Mouse (Mus musculus) left cerebral cortex, postnatal 36 days (tissue): ENCODE results near the gene Gm20449. TPM values are rescaled to one million over a fixed set of nuclear protein-coding genes. Genes with fewer than 3 reads are reported as not detected.
A peak's percentile ranks its signal among the peaks of the same experiment; 100 is the strongest.
"Not testable (repeated sequence)": the region's sequence is repeated elsewhere in the genome, so short reads cannot be mapped to it uniquely, and the experiment has no call there.

ENCODE experiments used
- DNase-seq, 2 experiments: peaks; one replicate each; pipeline ENCODE4 v3.0.0; 2021 to 2022; ENCODE audit warnings: low spot score in 2 of 2, mixed read lengths in 1 of 2
- intact Hi-C: fragments of 180-260 bp; cut with DNase I; formaldehyde crosslinking; loops from one replicate; pipeline ENCODE4 v1.15.1; 2025
- total RNA-seq, 2 experiments: library from RNA; stranded (reverse); gene quantifications; 2 replicates each; pipeline ENCODE4 v1.2.3; 2021

Gm20449 gene
- under 1 TPM in 1 of 2 experiments, not detected in 1; 0.17 TPM for total RNA-seq

DNA sequence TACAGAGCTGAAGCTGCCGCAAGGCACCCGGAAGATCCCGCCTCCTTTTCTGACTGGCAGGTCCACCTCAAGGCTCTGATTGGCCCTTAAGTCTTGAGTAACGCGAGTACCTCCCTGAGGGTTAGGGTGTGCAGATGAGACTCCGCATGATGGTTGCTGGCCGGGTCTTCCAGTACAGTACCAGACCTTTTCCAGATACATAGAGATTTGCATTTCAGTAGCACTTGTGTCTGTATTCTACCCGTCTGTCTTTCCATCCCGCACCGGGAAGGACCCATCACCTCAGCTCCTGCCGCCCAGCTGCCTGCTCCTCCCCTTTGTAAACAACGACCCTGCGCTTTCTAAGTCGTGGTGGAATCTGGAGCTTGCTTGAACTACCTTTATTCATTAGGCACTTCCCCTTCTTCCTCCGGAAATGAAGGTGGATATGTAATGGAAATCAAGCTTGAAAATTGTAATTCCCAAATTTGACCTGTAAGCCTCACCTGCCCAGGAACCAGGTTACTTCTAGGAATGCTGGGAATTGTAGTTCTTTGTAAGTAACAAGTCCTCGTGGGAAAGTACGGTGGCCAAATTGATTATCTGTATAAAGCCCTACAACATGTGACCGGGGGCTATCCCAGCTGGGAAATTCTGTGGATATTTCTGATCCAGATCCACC lies at the start of gene Gm20449, which contains the start of gene AW146154:
Gene Gm20449, minus strand, starts transcription at position 29 of the 661 bp plus-strand sequence.
Gene AW146154, minus strand, starts transcription at position 502 of the 661 bp plus-strand sequence.
- intact Hi-C loops = loop anchor here (1.0 to 10.0 kb wide), 5 partner anchors 99 to 1782 kb away; partner anchors contain the start of genes 2610021A01Rik, AI987944 and Zfp788
- peak; percentile 97 to 99 for DNase-seq

DNA sequence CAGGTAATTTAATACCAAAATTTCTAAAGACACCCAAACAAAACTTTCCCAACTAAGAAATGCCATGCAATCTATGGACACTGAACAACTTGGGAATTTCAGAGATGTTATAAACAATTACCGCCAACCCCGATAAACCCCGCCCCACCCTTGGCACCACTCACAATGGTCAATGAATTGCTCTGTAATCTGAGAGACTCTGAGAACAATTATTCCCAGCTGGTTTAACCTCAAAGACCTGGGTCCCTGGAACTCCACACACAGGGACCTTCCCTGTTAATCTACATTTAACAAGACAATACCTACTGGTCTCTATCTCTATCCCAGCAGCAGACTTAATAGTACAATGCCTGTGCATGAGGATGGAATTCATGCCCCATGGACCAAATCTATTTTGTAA lies 13.5 kb upstream of the Gm20449 start:
- intact Hi-C loops = no loop called here
- no peak for DNase-seq

DNA sequence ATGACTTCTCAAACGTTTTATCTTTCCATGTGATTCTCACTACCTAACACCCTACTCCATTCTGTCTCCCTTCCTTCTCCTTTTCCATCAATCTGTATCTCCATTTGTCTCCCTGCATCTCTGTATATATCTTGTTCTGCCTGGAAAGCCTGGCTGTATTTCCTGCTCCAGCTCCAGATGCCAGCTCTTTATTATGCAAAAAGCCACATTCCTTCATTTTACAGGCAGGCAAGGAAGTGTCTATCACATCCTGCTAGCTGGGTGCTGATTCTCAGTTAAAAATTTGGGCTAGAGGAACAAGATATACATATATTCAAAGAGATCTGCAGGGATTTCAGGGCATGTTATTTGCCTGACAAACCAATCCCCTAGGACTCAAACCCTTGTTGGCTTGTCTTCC lies 13.0 kb upstream of the Gm20449 start:
- intact Hi-C loops = no loop called here
- DNase-seq = no peak

DNA sequence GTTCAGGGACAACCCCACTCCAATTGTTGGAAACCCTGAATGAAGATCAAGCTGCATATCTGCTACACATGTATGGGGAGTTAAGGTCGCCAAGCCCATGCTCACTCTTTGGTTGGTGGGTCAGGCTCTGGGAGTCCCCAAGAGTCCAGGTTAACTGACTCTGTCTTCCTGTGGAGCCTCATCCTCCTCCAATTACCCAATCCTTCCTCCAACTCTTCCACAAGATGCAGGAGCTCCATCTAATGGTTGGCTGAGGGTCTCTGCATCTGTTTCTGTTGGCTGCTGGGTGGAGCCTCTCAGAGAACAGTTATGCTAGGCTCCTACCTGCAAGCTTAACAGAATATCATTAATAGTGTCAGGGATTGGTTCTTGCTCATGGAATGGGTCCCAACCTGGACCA lies 3.2 kb upstream of the Gm20449 start:
- intact Hi-C loops = loop anchor here (5.0 to 10.0 kb wide), 2 partner anchors 1658 to 1785 kb away; no protein-coding TSS in a partner anchor
- DNase-seq = no peak

DNA sequence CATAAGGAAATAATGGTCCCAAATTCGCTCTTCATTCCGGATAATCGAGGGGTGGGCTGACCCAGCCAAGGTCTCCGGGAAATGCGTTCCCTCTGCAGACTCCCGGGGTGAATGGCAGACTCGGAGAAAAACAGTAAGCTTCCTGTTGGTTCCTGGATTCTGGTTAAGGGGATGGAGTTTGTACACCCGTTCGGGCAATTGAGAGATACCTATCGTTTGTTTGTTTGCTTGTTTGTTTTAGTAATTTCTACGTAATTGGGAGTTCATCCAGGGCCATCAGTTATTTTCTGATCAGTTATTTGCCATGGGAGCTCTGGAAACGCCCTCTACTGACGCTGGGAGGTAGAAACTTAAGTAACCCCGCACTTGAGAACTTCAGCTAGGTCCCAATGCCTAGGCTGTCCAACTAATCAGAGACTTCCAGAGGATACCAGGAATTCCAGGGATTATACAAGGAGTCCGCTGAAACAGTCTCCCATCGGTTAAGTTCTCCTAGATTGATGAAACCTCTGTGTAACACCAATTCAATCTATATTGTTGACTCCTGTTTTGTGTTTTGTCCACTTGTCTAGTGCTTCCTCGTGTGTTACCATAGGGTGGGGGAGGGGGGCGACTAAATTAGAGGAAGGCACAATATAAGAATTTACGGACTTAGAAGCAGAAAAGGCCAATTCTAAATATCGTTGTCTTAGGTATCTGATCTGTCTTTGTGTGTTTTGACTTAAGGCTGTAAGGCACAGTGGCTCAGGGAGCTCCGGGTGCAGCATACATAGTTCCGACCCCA lies 1.1 kb upstream of the Gm20449 start:
- intact Hi-C loops = loop anchor here (2.0 to 10.0 kb wide), 3 partner anchors 98 to 1783 kb away; partner anchors contain the start of gene 2610021A01Rik

DNA sequence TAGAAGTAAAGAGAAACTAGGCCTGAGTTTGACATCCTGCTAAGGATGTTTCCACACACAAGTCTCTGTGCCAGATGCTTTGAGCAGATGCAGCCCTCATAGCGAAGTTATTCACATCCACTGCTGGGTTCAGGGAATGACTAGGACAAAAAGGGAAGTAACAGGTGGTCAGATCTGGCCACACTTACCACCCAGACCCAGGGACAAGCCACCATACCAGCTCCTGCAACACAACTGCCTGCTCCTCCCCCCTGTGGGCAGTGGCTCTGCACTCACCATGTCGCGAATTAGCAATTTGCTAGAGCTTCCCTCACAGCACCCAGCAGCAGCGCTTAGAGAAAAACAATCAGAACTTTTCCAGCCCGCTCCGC lies 214 bp downstream of the Gm20449 start:
- intact Hi-C loops = loop anchor here (1.0 to 2.0 kb wide), 2 partner anchors 106 to 134 kb away; partner anchors contain the start of genes AI987944 and Zfp788
- not testable (repeated sequence) for DNase-seq

More for the DNA sequence above, 1.1 kb upstream of the Gm20449 start:
- DNase-seq = peak; percentile 45 to 64

DNA sequence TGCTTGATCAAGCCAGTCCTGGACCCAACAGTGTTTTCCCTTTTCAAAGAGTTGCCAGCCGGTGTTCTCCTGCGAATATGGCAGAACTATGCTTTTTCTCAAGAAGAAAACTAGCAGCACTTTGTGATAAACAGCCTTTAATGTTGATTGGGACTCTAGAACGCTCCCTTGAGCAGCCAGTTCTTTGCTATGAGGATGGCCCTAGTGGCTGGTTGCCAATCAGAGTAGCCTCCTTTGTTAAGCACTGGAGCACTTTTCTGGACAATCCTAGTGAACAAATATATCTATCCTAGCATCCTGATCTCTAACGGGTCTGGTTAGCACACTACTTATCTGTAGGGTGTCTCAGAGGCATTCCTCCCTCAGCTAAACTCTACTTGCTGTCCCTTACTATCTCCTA lies 753 bp downstream of the Gm20449 start:
- DNase-seq = not testable (repeated sequence)
- intact Hi-C loops = loop anchor here (2.0 kb wide), 1 partner anchor 134 kb away; the partner anchor contains the start of gene Zfp788

DNA sequence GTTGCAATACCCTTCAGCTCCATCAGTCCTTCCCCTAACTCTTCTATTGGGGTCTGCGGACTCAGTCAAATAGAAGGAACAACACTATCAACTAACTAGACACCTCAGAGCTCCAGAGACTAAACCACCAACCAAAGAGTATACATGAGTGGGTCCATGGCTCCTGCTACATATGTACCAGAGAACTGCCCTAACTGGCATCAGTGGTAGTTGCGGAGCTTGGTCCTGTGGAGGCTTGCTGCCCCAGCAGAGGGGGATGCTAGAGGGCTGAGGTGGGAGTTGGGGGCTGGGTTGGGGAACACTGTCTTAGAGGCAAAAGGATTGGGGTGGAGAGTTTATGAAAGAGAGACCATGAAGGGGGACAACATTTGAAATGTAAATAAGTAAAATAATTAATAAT lies 1.3 kb downstream of the Gm20449 start:
- no peak for DNase-seq
- intact Hi-C loops = loop anchor here (2.0 kb wide), 1 partner anchor 135 kb away; the partner anchor contains the start of gene Zfp788

DNA sequence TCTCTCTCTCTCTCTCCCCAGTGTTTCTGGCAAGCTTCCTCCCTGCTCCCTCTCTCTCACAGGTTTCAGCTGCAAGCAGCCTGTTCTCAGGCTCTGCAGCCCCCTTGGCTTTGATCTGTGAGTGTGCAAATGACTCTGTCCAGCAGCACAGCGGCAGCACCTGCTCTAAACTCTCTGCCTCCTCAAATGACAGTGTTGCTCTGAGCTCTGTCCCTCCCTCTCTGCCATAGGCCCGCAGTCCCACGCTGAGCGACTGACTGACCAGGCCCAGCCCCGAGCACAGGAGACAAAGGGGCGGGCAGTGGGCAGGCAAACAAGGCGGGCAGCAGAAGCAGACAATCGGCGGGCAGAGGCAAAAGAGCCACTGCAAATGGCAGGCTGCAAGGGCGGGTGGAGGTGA lies 47.4 kb downstream of the Gm20449 start:
- no peak for DNase-seq

DNA sequence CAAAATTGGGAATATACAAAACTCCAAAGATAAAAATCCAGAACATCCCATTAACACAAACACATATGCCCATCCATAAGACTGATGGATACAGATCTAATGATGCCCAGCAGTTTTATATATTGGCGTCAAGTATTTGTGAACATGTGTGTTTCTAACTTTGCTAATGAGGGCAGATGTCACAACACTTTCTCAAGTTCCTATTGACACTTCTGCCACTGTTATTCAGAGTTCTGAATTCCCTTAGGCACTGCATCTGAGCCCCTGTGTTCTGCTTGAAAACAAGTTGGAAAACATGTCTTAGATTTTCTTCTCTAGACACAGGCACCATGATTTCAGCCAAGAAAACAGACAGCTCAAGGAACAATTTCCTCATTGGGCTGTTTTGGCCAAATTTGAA lies 50.6 kb downstream of the Gm20449 start, which contains the start of gene Vmn2r57:
Gene Vmn2r57, minus strand, starts transcription at position 101 of the 400 bp plus-strand sequence.
- intact Hi-C loops, DNase-seq: not testable (repeated sequence)

More for the DNA sequence above, 47.4 kb downstream of the Gm20449 start:
- intact Hi-C loops = no loop called here

DNA sequence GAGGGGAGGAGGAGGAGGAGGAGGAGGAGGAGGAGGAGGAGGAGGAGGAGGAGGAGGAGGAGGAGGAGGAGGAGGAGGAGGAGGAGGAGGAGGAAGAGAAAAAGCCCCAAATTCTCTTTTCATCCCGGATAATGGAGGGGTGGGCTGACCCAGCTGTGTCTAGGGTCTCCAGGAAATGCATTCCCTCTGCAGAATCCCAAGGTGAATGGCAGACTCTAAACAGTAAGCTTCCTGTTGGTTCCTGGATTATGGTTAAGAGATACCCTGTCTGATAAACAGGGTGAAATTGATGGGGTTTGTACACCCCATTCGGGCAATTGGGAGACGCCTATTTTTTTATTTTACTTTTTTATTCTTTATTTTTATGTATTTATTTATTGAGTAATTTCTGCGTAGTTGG lies 105.1 kb downstream of the Gm20449 start:
- intact Hi-C loops = no loop called here
- DNase-seq = no peak

DNA sequence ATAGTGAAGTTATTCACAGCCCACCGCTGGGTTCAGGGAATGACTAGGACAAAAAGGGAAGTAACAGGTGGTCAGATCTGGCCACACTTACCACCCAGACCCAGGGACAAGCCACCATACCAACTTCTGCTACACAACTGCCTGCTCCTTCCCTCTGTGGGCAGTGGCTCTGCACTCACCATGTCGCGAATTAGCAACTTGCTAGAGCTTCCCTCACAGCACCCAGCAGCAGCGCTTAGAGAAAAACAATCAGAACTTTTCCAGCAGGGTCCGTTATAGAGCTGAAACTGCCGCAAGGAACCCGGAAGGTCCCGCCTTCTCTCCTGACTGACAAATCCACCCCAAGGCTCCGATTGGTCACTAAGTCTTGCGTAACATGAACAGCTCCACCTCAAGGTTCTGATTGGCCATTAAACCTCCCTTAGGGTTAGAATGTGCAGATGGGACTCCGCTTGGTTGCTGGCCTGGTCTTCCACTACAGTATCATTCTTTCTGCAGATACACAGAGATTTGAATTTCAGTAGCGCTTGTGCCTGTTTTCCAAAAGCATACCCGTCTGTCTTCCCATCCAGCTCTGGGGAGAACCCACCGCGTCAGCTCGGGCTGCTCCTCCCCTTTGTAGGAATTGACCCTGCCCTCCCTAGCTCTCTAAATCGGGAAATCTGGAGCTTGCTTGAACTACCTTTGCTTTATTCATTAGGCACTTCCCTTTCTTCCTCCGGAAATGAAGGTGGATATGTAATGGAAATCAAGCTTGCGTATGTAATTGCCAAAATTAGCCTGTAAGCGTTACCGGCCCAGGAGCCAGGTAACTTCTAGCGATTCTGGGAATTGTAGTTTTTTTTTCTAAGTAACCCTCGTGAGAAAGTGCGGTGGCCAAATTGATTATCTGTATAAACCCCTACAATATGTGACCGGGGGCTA lies 105.9 kb downstream of the Gm20449 start, which contains the start of gene AI987944:
Gene AI987944, minus strand, starts transcription at position 332 of the 924 bp plus-strand sequence.
- peak; percentile 78 to 82 for DNase-seq
- intact Hi-C loops = loop anchor here (1.0 to 2.0 kb wide), 2 partner anchors 106 to 239 kb away; partner anchors contain the start of genes AW146154, Gm20449 and Zfp788

Other genes starting within 250 kb of the Gm20449 start
- 10 to 100 TPM in 1 of 2 experiments, 1 to 10 TPM in 1; 8.6 to 10.1 TPM for gene AI987944, start 106.0 kb downstream of the Gm20449 start, total RNA-seq
- under 1 TPM; 0.32 to 0.44 TPM for gene Vmn2r57, start 50.7 kb downstream of the Gm20449 start, total RNA-seq
- 10 to 100 TPM in 1 of 2 experiments, 1 to 10 TPM in 1; 7.5 to 10.0 TPM for gene AW146154, start 473 bp upstream of the Gm20449 start, total RNA-seq
- not detected for gene Gm6871, start 74.2 kb upstream of the Gm20449 start, total RNA-seq
- gene 2610021A01Rik, start 99.8 kb upstream of the Gm20449 start, total RNA-seq = 10 to 100 TPM; 28.3 to 31.7 TPM
- 10 to 100 TPM; 34.1 to 38.8 TPM for gene Zfp788, start 133.8 kb upstream of the Gm20449 start, total RNA-seq